Mouse (Mus musculus): ENCODE results near the gene Nup153. TPM values are rescaled to one million over a fixed set of nuclear protein-coding genes. Genes with fewer than 3 reads are reported as not detected.

The Nup153 gene
- polyA plus RNA-seq, 1 experiment from 2014 or later = 8.0 TPM

- Histone ChIP-seq H3K36me3 (replicated peaks; ENCODE audit: insufficient read depth, low read length) (no peaks in the 10 kb centered on the region), H3K9ac (replicated peaks) (peak overlapping the region; percentile 73), H3K4me1 (ENCODE audit: insufficient read depth) (peaks cover 9% of the 10 kb centered on the region), H3K27me3 (ENCODE audit: insufficient read depth, low read length) (no peaks in the 10 kb centered on the region), H3K4me2 (ENCODE audit: low read depth, low read length) (peak overlapping the region; percentile 90), H3K9me3 (ENCODE audit: low read length) (no peaks in the 10 kb centered on the region), H3K4me3 (ENCODE audit: low read depth, low read length) (peak overlapping the region; percentile 67), H3K27ac (ENCODE audit: low read depth) (peak overlapping the region; percentile 87)
- DNase-seq = no peak
- ATAC-seq = peak; percentile 35
- TF ChIP-seq CTCF (IDR thresholded peaks at IDR 0.05; ENCODE audit: low read depth) (no peak), EP300 (IDR thresholded peaks at IDR 0.05; ENCODE audit: low read depth) (no peak)
- under 1% methylated on average over 12 of the region's 12 CpGs for WGBS (ENCODE audit: insufficient replicate concordance)
These were observed 8.7 kb upstream of the Nup153 start for GRCm38 (mm10) chr13:46736479-46736865.

GRCm38 (mm10) chr13:46735808-46736478, 8.2 kb upstream of the Nup153 start:
- Histone ChIP-seq H3K4me1 (ENCODE audit: insufficient read depth) (peaks cover 9% of the 10 kb centered on the region), H3K27ac (ENCODE audit: low read depth) (peak overlapping the region; percentile 87), H3K4me3 (ENCODE audit: low read depth, low read length) (peak overlapping the region; percentile 67), H3K36me3 (replicated peaks; ENCODE audit: insufficient read depth, low read length) (no peaks in the 10 kb centered on the region), H3K4me2 (ENCODE audit: low read depth, low read length) (peak overlapping the region; percentile 90), H3K9me3 (ENCODE audit: low read length) (no peaks in the 10 kb centered on the region), H3K9ac (replicated peaks) (peak overlapping the region; percentile 73), H3K27me3 (ENCODE audit: insufficient read depth, low read length) (no peaks in the 10 kb centered on the region)
- ATAC-seq (peak; percentile 74), DNase-seq (peak; percentile 66)
- peak; percentile 50 for TF ChIP-seq CTCF (IDR thresholded peaks at IDR 0.05; ENCODE audit: low read depth)
- 0 out of 2 replicates have a peak, but pooled peaks have one; percentile 17 for TF ChIP-seq EP300 (IDR thresholded peaks at IDR 0.05; ENCODE audit: low read depth)
- 0% methylated on average over 20 of the region's 20 CpGs for WGBS (ENCODE audit: insufficient replicate concordance)

- no peaks in the 10 kb centered on the region for H3K9me3 ChIP-seq (ENCODE audit: low read length)
- H3K4me2 ChIP-seq (ENCODE audit: low read depth, low read length) = peak overlapping the region; percentile 90
- 16% methylated on average over 11 of the region's 11 CpGs for WGBS (ENCODE audit: insufficient replicate concordance)
- H3K36me3 ChIP-seq (replicated peaks; ENCODE audit: insufficient read depth, low read length) = no peaks in the 10 kb centered on the region
- peak overlapping the region; percentile 87 for H3K27ac ChIP-seq (ENCODE audit: low read depth)
- no peak for TF ChIP-seq EP300 (IDR thresholded peaks at IDR 0.05; ENCODE audit: low read depth)
- TF ChIP-seq CTCF (IDR thresholded peaks at IDR 0.05; ENCODE audit: low read depth) = no peak
- DNase-seq = no peak
- peak overlapping the region; percentile 73 for H3K9ac ChIP-seq (replicated peaks)
- peak overlapping the region; percentile 67 for H3K4me3 ChIP-seq (ENCODE audit: low read depth, low read length)
- peak; percentile 40 for ATAC-seq
- no peaks in the 10 kb centered on the region for H3K27me3 ChIP-seq (ENCODE audit: insufficient read depth, low read length)
- peaks cover 9% of the 10 kb centered on the region for H3K4me1 ChIP-seq (ENCODE audit: insufficient read depth)
These were observed 7.6 kb upstream of the Nup153 start for GRCm38 (mm10) chr13:46735219-46735807.

- H3K9ac ChIP-seq (replicated peaks) = no peak overlapping the region
- no peak overlapping the region for H3K4me2 ChIP-seq (ENCODE audit: low read depth, low read length)
- H3K4me1 ChIP-seq (ENCODE audit: insufficient read depth) = peaks cover 12% of the 10 kb centered on the region; the same call in 1 of the 2 replicates
- no peak overlapping the region for H3K4me3 ChIP-seq (ENCODE audit: low read depth, low read length)
- no peaks in the 10 kb centered on the region for H3K36me3 ChIP-seq (replicated peaks; ENCODE audit: insufficient read depth, low read length)
- no peak overlapping the region for H3K27ac ChIP-seq (ENCODE audit: low read depth)
- 73% methylated on average over 2 of the region's 2 CpGs for WGBS (ENCODE audit: insufficient replicate concordance)
- no peaks in the 10 kb centered on the region for H3K27me3 ChIP-seq (ENCODE audit: insufficient read depth, low read length)
- ATAC-seq (no peak), DNase-seq (no peak)
- H3K9me3 ChIP-seq (ENCODE audit: low read length) = no peaks in the 10 kb centered on the region
- TF ChIP-seq EP300 (IDR thresholded peaks at IDR 0.05; ENCODE audit: low read depth) (no peak), CTCF (IDR thresholded peaks at IDR 0.05; ENCODE audit: low read depth) (no peak)
These were observed 2.3 kb upstream of the Nup153 start for GRCm38 (mm10) chr13:46729998-46730397.

- H3K9me3 ChIP-seq (ENCODE audit: low read length) = no peaks in the 10 kb centered on the region
These were observed 671 bp upstream of the Nup153 start for GRCm38 (mm10) chr13:46728411-46728810.

GRCm38 (mm10) chr13:46727038-46727836, 503 bp downstream of the Nup153 start:
- Histone ChIP-seq H3K4me3 (ENCODE audit: low read depth, low read length) (peak overlapping the region; percentile 74), H3K4me2 (ENCODE audit: low read depth, low read length) (peak overlapping the region; percentile 89), H3K27me3 (ENCODE audit: insufficient read depth, low read length) (no peaks in the 10 kb centered on the region), H3K27ac (ENCODE audit: low read depth) (peak overlapping the region; percentile 95), H3K4me1 (ENCODE audit: insufficient read depth) (peaks cover 16% of the 10 kb centered on the region), H3K36me3 (replicated peaks; ENCODE audit: insufficient read depth, low read length) (no peaks in the 10 kb centered on the region), H3K9ac (replicated peaks) (peak overlapping the region; percentile 81), H3K9me3 (ENCODE audit: low read length) (no peaks in the 10 kb centered on the region)
- TF ChIP-seq CTCF (IDR thresholded peaks at IDR 0.05; ENCODE audit: low read depth) (0 out of 2 replicates have a peak, but pooled peaks have one; percentile 2), EP300 (IDR thresholded peaks at IDR 0.05; ENCODE audit: low read depth) (no peak)
- DNase-seq (peak; percentile 80), ATAC-seq (peak; percentile 71)
- 2% methylated on average over 56 of the region's 85 CpGs for WGBS (ENCODE audit: insufficient replicate concordance)

More at GRCm38 (mm10) chr13:46728411-46728810, 671 bp upstream of the Nup153 start:
- WGBS (ENCODE audit: insufficient replicate concordance) = 29% methylated on average over 5 of the region's 5 CpGs
- Histone ChIP-seq H3K9ac (replicated peaks) (peak overlapping the region; percentile 67), H3K27me3 (ENCODE audit: insufficient read depth, low read length) (no peaks in the 10 kb centered on the region), H3K4me1 (ENCODE audit: insufficient read depth) (peaks cover 16% of the 10 kb centered on the region), H3K4me2 (ENCODE audit: low read depth, low read length) (peak overlapping the region; percentile 86), H3K27ac (ENCODE audit: low read depth) (peak overlapping the region; percentile 95), H3K4me3 (ENCODE audit: low read depth, low read length) (peak overlapping the region; percentile 74), H3K36me3 (replicated peaks; ENCODE audit: insufficient read depth, low read length) (no peaks in the 10 kb centered on the region)
- TF ChIP-seq EP300 (IDR thresholded peaks at IDR 0.05; ENCODE audit: low read depth) = no peak
- no peak for ATAC-seq
- DNase-seq = no peak

Measured in liver, postnatal 0 days (tissue).